Mouse (Mus musculus) gastrocnemius, postnatal 10 days (tissue): ENCODE data around the gene Stum. TPM values are rescaled to one million over a fixed set of nuclear protein-coding genes. Genes with fewer than 3 reads are reported as not detected.
"Not testable (repeated sequence)": the region's sequence is repeated elsewhere in the genome, so short reads cannot be mapped to it uniquely, and the experiment has no call there.

Experiments used
- DNase-seq: peaks from one replicate; pipeline ENCODE4 v3.0.0; 2021; ENCODE audit warnings: mixed read lengths
- long read RNA-seq, 2 experiments: library from polyadenylated mRNA; stranded (forward); transcript quantifications; one replicate each; pipeline ENCODE4 v2.0.0; 2021
- total RNA-seq, 2 experiments: library from RNA; stranded (reverse); gene quantifications; 2 replicates each; pipeline ENCODE4 v1.2.3; 2021

Gene Stum
- 1 to 10 TPM; 1.2 to 2.1 TPM for total RNA-seq
- long read RNA-seq, experiment 1, partial matches to known transcripts = 0 of 1 reads
- long read RNA-seq, experiment 1, other reads (novel, unspliced or antisense) = 0 of 1 reads
- long read RNA-seq, experiment 2, partial matches to known transcripts = 0 of 1 reads
- long read RNA-seq, experiment 2, other reads (novel, unspliced or antisense) = 1 of 1 reads

GRCm38 (mm10) chr1:180483399-180484291 is at the start of gene Stum:
TSS of gene Stum (minus strand) at chr1:180483504.
- peak; percentile 78 for DNase-seq

GRCm38 (mm10) chr1:180532671-180533070 is 49.4 kb upstream of the Stum start:
- DNase-seq = no peak

GRCm38 (mm10) chr1:180530457-180531263 is 47.4 kb upstream of the Stum start:
- DNase-seq = no peak

- no peak for DNase-seq
These were observed 46.5 kb upstream of the Stum start for GRCm38 (mm10) chr1:180529847-180530246.

GRCm38 (mm10) chr1:180525301-180525700 is 42.0 kb upstream of the Stum start:
- DNase-seq = no peak

GRCm38 (mm10) chr1:180523320-180523719 is 40.0 kb upstream of the Stum start:
- no peak for DNase-seq

GRCm38 (mm10) chr1:180520190-180520589 is 36.9 kb upstream of the Stum start:
- DNase-seq = no peak

- no peak for DNase-seq
These were observed 36.2 kb upstream of the Stum start for GRCm38 (mm10) chr1:180519520-180519919.

GRCm38 (mm10) chr1:180518899-180519298 is 35.6 kb upstream of the Stum start:
- not testable (repeated sequence) for DNase-seq

GRCm38 (mm10) chr1:180518412-180518811 is 35.1 kb upstream of the Stum start:
- DNase-seq = no peak

- no peak for DNase-seq
These were observed 34.2 kb upstream of the Stum start for GRCm38 (mm10) chr1:180517390-180518054.

- DNase-seq = no peak
These were observed 30.8 kb upstream of the Stum start for GRCm38 (mm10) chr1:180514077-180514476.

GRCm38 (mm10) chr1:180510879-180511278 is 27.6 kb upstream of the Stum start:
- DNase-seq = no peak

GRCm38 (mm10) chr1:180510442-180510841 is 27.1 kb upstream of the Stum start:
- no peak for DNase-seq

- no peak for DNase-seq
These were observed 25.4 kb upstream of the Stum start for GRCm38 (mm10) chr1:180508662-180509061.

GRCm38 (mm10) chr1:180507291-180507791 is 24.0 kb upstream of the Stum start:
- DNase-seq = no peak

- DNase-seq = no peak
These were observed 23.0 kb upstream of the Stum start for GRCm38 (mm10) chr1:180506341-180506740.

- DNase-seq = no peak
These were observed 21.6 kb upstream of the Stum start for GRCm38 (mm10) chr1:180504899-180505298.

- DNase-seq = no peak
These were observed 20.2 kb upstream of the Stum start for GRCm38 (mm10) chr1:180503484-180503883.

- DNase-seq = no peak
These were observed 19.3 kb upstream of the Stum start for GRCm38 (mm10) chr1:180502566-180502965.

GRCm38 (mm10) chr1:180500641-180501040 is 17.3 kb upstream of the Stum start:
- DNase-seq = no peak

- DNase-seq = no peak
These were observed 16.9 kb upstream of the Stum start for GRCm38 (mm10) chr1:180500218-180500617.
